Mouse (Mus musculus): ENCODE data around the gene Nxnl1.

The Nxnl1 gene

DNA sequence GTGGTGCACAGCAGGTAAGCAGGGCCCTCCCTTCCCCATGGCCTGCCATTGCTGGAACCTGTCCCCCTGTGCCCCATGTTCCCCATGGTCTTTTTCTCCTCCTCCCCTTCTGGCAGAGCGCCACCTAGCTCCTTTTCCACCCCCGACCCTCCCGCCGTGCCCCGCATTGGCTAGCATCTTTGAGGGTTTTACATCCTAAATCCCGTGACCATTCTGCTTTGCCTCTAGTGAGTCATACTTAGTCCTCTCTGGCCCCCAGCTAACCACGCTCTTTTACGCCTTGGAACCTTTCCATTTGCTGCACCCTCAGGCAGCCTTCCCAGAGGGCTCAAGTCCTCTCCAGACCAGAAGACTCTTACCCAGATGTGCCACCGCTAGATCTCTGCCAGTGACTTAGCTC is 13.8 kb upstream of the Nxnl1 start:
- DNase-seq (ENCODE audit: low spot score) = no peak

DNA sequence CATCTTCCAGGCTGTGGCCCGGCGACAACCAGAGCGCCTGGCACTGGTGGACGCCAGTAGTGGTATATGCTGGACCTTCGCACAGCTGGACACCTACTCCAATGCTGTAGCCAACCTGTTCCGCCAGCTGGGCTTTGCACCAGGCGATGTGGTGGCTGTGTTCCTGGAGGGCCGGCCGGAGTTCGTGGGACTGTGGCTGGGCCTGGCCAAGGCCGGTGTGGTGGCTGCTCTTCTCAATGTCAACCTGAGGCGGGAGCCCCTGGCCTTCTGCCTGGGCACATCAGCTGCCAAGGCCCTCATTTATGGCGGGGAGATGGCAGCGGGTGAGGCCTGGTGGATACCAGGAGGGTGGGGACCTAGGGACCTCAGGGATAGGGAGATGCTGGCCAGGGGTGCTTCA is 13.1 kb upstream of the Nxnl1 start:
- no peak for DNase-seq (ENCODE audit: low spot score)

DNA sequence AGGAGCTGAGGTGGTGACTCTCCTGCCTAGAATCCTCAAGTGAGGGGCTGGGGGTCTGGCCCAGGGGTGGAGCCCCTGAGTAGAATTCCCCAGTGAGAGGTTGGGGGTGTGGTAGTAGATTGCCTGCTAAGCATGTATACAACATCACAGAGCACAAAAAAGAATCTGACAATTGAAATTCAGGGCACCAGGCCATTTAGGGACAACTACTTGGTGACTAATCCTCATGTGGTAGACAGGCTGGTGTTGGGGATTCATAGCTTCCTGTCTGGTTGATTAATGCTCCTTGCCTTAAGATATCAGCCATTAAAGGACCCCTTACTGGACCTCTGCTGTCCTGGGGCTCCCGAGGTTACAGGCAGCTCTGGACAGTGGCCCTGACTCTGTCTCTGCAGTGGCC is 12.6 kb upstream of the Nxnl1 start:
- DNase-seq (ENCODE audit: low spot score) = no peak

DNA sequence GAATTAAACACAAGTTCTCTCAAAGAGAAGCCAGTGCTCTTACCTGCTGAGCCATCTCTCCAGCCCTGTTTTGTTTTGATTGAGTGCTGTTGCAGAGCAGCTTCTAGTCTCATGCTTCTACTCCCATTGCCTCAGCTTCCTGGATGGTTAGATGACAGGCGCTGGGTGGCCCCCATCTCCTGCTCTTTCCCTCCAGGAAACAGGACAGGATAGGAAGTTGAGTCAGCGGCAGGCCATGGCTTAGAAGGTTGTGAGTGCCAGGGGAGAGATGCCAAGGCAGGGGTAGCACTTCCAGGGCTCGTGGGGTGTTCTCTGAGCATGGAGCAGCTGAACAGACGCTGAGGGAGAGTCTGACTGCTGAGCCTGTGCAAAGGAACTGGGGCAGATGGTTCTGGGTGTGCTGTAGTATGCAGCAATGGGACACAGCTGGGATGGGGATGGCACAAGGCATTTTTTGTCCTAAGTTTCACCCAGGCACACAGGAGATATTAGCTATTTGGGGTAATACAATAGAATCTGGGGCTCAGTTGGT is 11.5 kb upstream of the Nxnl1 start:
- DNase-seq (ENCODE audit: low spot score) = no peak

GRCm38 (mm10) chr8:71575020-71575419 is 8.6 kb upstream of the Nxnl1 start:
- DNase-seq (ENCODE audit: low spot score) = no peak

- DNase-seq (ENCODE audit: low spot score) = no peak
These were observed 8.0 kb upstream of the Nxnl1 start for GRCm38 (mm10) chr8:71574426-71574825.

DNA sequence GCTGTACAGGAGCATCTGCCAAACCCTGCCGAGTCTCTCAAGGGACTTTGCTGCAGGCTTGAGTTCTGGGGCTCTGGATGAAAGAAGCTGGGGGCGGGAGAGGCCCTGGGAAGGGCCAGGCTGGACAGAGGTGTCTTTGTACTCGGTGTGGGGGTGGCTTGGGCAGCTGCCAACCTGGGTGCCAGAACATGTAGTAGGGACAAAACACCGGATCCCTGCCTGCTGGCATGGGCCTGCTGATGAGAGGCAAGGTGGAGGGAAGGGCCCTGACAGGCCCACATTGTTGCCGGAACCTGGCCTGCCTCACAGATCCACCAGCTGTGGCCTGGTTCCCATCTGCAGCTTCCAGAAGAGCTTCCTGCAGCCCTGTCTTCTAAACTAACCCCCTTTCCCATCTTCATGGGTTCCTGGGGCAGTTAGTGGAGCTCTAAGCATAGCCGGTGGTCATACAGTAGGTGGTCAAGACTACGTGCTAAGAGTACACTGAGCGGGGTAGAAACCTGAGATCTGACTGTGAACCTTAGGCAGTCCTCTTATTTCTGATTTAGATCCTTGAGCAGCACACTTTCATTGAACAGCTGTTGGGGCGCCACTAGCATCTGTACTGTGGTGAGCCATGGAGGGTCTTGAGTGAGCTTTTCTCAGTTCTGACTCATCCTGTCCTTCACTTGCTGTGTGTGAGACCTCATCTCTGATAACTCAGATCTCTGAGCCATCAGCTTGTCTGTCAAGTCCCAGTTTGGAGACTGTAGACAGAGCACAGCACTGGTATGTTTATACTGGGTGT is 6.6 kb upstream of the Nxnl1 start:
- no peak for DNase-seq (ENCODE audit: low spot score)

- no peak for DNase-seq (ENCODE audit: low spot score)
These were observed 5.7 kb upstream of the Nxnl1 start for GRCm38 (mm10) chr8:71572077-71572476.

DNA sequence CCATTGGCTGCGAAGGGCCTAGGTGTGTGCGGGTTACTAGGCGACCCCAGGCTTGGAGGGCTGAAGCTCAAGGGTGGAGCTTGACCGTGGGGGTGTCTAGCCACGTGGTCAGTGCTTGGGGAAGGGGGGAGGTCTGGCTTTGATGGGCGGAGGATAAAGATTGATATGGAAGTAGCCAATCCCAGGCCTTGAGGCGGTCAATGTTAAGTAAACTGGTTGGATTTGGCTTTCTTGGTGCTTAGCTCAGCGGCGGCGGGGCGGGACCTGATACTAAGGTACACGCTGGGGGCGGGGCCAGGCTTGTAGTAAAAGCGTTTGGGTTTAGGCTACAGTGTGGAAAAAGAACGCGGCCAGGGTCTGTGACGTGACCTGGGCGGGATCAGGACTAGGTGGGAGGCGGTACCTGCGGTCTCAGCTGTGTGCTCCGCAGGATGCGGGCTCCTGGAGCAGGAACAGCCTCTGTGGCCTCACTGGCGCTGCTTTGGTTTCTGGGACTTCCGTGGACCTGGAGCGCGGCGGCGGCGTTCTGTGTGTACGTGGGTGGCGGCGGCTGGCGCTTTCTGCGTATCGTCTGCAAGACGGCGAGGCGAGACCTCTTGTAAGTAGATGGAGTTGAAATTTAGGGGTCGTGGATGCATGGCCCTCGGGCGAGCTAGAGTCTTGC is 4.0 kb upstream of the Nxnl1 start:
- peak; percentile 78 for DNase-seq (ENCODE audit: low spot score)

- DNase-seq (ENCODE audit: low spot score) = peak; percentile 83
These were observed 3.2 kb upstream of the Nxnl1 start for GRCm38 (mm10) chr8:71569366-71570290.

DNA sequence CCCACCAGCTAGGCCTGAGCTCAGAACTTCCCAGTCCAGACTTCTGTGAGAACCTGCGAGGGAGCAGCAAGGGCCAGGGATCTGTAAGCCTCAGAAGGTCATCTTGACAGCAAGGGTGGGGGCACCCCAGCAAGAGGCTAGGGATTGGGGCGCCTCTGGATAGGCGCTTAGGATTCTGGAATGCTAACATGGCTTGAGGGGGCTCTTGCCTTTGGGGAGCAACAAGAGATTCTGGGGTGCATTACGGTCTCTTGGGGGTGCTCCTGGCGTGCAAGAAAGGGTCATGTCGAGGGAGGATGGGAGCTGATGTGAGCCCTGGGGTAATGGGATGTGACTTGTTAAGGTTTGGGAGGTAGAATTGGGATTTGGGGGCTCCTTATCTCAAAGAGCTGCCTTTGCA is 2.5 kb upstream of the Nxnl1 start:
- no peak for DNase-seq (ENCODE audit: low spot score)

DNA sequence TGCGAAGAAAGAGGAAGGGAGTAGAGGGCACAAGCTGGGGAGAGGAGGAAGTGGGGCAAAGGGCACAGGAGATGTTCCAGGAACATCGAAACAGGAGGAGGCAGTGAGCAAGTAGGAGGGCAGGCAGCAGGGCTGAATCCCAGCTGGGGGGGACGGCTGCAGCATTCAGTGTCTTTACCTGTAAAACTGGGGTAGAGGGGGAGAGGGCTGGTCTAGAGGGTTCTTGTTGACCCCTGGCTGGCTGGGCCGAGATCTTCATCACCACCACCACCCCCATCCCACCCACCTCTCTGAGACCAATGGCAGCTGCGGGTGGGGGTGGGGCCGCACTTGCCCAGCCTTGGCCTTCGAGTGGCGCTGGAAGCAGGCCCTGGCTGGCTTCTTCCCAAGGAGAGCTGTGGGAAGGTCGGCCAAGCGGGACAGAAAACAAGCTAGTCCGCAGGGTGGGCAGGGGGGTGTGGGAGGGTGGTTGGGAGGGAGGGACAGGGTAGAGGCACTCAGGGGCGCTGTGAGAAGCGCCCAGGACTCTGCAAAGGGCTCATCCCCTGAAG is 2.1 kb upstream of the Nxnl1 start, which contains the start of gene Slc27a1:
TSS of gene Slc27a1 (plus strand) at position 496 of the 551 bp plus-strand sequence.
- DNase-seq (ENCODE audit: low spot score) = peak; percentile 54

GRCm38 (mm10) chr8:71567587-71567986 is 1.2 kb upstream of the Nxnl1 start:
- no peak for DNase-seq (ENCODE audit: low spot score)

DNA sequence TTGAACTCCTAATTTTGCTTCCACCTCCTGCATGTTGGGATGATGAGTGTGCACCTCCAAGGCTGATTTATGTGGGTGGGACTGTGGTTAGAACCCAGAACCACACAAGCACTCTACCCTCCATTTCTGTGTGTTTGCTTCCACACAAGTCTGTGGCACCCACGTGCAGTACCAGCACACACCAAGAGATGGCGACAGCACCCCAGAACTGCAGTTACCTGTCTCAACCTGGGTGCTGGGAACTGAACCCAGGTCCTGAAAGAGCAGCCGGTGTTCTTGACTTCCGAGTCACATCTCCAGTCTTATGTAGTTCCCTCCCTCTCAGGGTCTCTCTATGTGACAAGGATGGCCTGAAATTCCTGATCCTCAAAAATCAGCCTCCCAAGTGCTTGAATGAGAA is 2.4 kb downstream of the Nxnl1 start:
- DNase-seq (ENCODE audit: low spot score) = no peak

GRCm38 (mm10) chr8:71562751-71563150 is 3.6 kb downstream of the Nxnl1 start:
- peak; percentile 75 for DNase-seq (ENCODE audit: low spot score)

DNA sequence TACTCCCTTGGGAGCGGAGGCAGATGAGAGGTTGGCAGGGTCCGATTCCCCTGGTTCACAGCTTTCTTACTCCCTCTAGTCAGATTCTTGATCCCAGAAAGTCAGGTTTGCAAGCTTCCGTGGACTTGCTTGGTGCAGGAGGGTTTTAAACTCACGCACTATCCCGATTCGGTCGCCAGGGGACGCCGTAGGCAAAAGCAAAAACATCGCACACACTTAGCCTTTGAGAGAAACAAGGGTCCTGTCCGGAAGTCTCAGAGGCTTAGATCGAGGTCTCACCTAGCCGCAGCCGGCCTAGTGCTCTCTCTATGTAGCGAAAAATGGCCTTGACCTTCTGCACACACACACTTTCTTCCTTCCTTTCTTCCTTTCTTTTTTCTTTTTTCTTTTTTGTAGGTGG is 5.0 kb downstream of the Nxnl1 start:
- DNase-seq (ENCODE audit: low spot score) = no peak

GRCm38 (mm10) chr8:71560765-71561164 is 5.6 kb downstream of the Nxnl1 start:
- DNase-seq (ENCODE audit: low spot score) = no peak

- no peak for DNase-seq (ENCODE audit: low spot score)
These were observed 6.3 kb downstream of the Nxnl1 start for GRCm38 (mm10) chr8:71560071-71560470.

DNA sequence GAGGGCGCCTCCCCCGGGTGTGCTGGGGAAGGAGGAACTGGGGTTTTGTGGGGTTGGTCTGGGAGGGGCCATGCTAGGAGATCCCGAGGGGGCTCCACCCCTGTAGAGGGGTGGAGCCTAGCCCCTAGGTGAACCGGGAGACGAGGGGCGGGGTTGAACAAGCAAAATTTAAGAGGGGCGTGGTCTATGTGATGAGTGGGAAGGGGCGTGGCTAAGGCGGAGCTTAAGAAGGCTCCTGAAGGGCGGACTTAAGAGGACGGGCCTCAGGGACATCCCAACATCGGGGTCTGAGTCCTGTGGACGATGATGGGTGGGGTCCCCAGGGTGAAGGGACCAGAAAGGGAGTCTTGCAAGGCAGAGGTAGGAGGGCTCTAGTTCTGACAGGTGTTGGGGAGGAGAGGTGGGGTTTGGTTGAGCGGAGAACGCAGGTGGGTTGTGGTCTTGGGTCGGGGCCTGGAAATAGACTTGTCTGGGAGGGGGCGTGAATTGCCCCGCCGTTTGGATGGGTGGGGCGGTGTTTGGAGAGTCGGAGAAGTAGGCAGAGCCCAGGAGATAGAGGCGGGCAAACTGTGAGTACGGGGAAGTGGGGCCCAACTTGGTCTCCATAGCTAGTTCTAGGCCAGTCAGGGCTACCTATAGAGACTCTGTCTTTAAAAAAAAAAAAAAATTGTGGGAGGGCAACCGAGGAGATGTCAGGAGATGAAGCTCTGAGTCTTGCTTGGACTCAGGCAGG is 7.3 kb downstream of the Nxnl1 start:
- no peak for DNase-seq (ENCODE audit: low spot score)

DNA sequence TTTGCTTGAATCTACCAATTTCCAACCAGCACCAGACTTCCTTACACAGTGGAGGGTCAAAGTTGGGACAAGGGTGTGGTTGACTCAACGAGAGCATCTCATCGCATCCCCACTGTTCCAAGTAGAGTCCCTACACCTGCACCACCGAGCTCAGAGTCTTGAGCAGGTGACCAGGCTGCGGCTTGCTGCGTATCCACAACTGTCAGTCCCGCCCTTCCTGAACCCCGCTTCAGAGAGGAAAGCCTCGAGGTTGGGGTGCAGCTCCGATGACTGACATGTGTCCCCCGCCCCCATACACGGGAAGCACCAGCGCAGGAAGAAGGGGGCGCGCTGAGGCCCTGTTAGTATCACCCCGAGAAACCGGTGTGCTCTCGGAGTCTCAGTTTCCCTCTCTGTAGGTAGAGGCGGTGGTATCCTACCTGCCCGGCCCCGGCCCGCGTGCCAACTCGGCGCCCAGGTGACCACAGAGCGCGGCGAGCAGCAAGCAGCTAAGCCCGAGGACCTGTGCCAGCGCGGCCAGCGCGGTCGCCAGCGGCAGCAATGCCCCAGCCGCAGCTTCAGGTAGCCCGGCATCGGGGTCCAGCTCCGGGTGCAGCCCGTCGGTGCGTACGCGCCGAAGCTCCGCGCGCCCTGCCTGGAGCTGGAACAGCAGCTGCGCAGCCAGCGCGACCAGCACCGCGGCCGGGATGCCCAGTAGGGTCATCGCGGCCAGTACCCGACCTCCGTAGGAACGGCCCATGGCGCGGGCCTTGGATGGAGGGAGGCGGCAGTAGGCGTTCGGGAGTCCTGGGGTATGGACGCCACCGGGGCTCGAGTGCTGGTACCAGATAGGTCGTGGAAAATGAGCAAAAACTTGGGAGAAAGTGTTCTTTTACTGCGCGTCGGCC is 8.1 kb downstream of the Nxnl1 start, which contains the start of gene Tmem221:
TSS of gene Tmem221 (minus strand) at position 801 of the 887 bp plus-strand sequence.
- DNase-seq (ENCODE audit: low spot score) = no peak
